Mouse (Mus musculus): ENCODE results near the gene Pmp22.

The Pmp22 gene

GRCm38 (mm10) chr11:63162806-63163205, 34.0 kb downstream of the Pmp22 start:
- 85% methylated on average over 2 of the region's 2 CpGs for WGBS

GRCm38 (mm10) chr11:63163550-63163949, 34.8 kb downstream of the Pmp22 start:
- WGBS: 84% methylated on average over 8 of the region's 8 CpGs

GRCm38 (mm10) chr11:63163986-63164682, 35.4 kb downstream of the Pmp22 start:
- WGBS: 84% methylated on average over 6 of the region's 6 CpGs

- 51% methylated on average over 7 of the region's 7 CpGs for WGBS
Measured at GRCm38 (mm10) chr11:63164756-63165484, 36.1 kb downstream of the Pmp22 start.

GRCm38 (mm10) chr11:63167826-63168225, 39.0 kb downstream of the Pmp22 start:
- 85% methylated on average over 4 of the region's 4 CpGs for WGBS

GRCm38 (mm10) chr11:63168551-63169258, 39.9 kb downstream of the Pmp22 start:
- 64% methylated on average over 9 of the region's 9 CpGs for WGBS

GRCm38 (mm10) chr11:63171977-63172376, 43.2 kb downstream of the Pmp22 start:
- WGBS: 34% methylated on average over 1 of the region's 1 CpGs

GRCm38 (mm10) chr11:63173604-63174003, 44.8 kb downstream of the Pmp22 start:
- WGBS: 65% methylated on average over 5 of the region's 5 CpGs

GRCm38 (mm10) chr11:63175302-63175701, 46.5 kb downstream of the Pmp22 start:
- 39% methylated on average over 3 of the region's 3 CpGs for WGBS

GRCm38 (mm10) chr11:63176416-63176815, 47.6 kb downstream of the Pmp22 start:
- 50% methylated on average over 7 of the region's 7 CpGs for whole genome bisulfite sequencing

GRCm38 (mm10) chr11:63180262-63181101, 51.7 kb downstream of the Pmp22 start:
- WGBS: 79% methylated on average over 7 of the region's 7 CpGs

GRCm38 (mm10) chr11:63188803-63189202, 60.0 kb downstream of the Pmp22 start:
- WGBS: 73% methylated on average over 7 of the region's 7 CpGs

- 64% methylated on average over 4 of the region's 4 CpGs for WGBS
Measured at GRCm38 (mm10) chr11:63198070-63198469, 69.3 kb downstream of the Pmp22 start.

- WGBS: 64% methylated on average over 3 of the region's 3 CpGs
Measured at GRCm38 (mm10) chr11:63201989-63202535, 73.3 kb downstream of the Pmp22 start.
